Mouse (Mus musculus) megakaryocyte progenitor cell, adult 5-6 weeks (primary cell): Measurements from ENCODE around the gene Lce1k. TPM values are rescaled to one million over a fixed set of nuclear protein-coding genes. Genes with fewer than 3 reads are reported as not detected.
"Not testable (repeated sequence)": the region's sequence is repeated elsewhere in the genome, so short reads cannot be mapped to it uniquely, and the experiment has no call there.

Experiments used
- ATAC-seq: replicated peaks from 2 replicates; pipeline ENCODE4 v1.8.0; 2016; ENCODE audit warnings: mild to moderate bottlenecking, moderate TSS enrichment, inconsistent platforms; ENCODE audit not compliant: poor library complexity
- total RNA-seq, 2 experiments: library from RNA; stranded (forward) in 1 of 2; stranded (reverse) in 1 of 2; fragments of 157-497, 149-512 nt in 1 of 2; fragments of 200-1000 nt in 1 of 2; gene quantifications; 2 replicates each; pipeline versions ENCODE4 v1.2.3 to v1.2.4; 2015 to 2017

Gene Lce1k
- not detected in 2 replicates for total RNA-seq (2015)
- not detected in 2 replicates for total RNA-seq (2017)

GRCm38 (mm10) chr3:92807791-92808190, at the start of gene Lce1k:
TSS of gene Lce1k (minus strand) at chr3:92807891.
- ATAC-seq, result no peak

GRCm38 (mm10) chr3:92851186-92851585, 43.5 kb upstream of the Lce1k start, which contains the start of gene Lce1l:
TSS of gene Lce1l (minus strand) at chr3:92851286.
- no peak for ATAC-seq

- ATAC-seq, result no peak
Measured at GRCm38 (mm10) chr3:92827108-92827507, 19.4 kb upstream of the Lce1k start, which contains the start of gene Kprp. TSS of gene Kprp (minus strand) at chr3:92827247.

GRCm38 (mm10) chr3:92825808-92826207, 18.1 kb upstream of the Lce1k start:
- no peak for ATAC-seq

- not testable (repeated sequence) for ATAC-seq
Measured at GRCm38 (mm10) chr3:92816036-92816435, 8.3 kb upstream of the Lce1k start.

DNA sequence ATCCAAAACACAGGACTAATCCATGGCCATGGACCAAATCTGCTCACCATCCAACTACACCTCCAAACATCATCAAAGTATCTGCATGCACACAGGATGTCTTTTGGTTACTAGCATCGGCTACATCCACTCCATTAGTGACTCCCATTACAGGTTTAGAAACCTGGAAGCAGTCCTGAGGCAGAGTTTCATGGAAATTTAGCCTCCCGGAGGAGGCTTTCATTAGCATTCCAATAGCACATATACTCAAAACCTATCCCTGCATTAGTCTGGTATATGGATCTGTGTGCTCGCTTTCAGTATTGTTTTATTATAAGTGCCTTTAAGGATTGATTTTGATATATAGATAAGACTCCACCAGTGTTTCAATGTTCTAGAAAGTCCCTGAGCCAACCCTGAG, 7.9 kb upstream of the Lce1k start:
- no peak for ATAC-seq

GRCm38 (mm10) chr3:92790414-92790813, 17.3 kb downstream of the Lce1k start, which contains the start of gene Lce1j:
TSS of gene Lce1j (minus strand) at chr3:92790514.
- ATAC-seq, result no peak

DNA sequence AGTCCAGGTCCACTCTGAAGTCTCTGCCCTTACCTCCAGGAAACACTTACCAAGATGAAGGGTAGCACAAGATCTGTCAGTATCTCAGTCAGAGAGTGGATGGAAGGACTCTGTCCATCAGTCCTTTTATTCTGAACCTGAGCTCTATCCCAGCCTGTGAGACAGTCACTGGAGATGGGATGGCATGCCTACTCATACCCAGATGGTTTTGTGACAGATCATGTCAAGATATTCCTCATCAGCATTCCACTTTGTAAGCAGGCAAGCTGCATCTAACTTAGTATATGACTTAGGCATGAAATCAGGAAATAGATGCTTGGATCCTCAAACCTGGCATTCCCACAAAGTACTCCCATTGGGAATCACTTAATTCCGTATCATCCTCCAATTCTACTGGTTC, 28.9 kb downstream of the Lce1k start, which contains the start of gene Lce1i:
Gene Lce1i (minus strand): TSS at position 101 of the 400 bp plus-strand sequence.
- no peak for ATAC-seq

DNA sequence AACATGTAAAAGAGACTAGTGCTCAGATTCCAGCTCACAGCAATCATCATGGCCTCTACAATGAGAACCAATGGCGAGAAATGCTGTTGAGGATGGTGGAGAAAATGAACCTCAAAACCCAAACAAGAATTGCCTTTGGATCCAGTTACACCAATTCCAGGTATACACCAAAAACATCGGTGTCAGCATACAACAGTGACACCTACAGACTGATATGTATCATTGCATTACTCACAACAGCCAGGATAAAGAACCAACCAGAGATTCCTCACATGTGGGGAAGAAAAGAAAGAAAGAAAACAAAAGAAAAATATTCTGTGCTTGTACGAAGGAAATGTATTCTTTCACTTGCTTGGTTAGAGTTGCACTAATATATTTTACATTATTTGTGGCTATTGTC, 36.1 kb downstream of the Lce1k start:
- ATAC-seq, result no peak

DNA sequence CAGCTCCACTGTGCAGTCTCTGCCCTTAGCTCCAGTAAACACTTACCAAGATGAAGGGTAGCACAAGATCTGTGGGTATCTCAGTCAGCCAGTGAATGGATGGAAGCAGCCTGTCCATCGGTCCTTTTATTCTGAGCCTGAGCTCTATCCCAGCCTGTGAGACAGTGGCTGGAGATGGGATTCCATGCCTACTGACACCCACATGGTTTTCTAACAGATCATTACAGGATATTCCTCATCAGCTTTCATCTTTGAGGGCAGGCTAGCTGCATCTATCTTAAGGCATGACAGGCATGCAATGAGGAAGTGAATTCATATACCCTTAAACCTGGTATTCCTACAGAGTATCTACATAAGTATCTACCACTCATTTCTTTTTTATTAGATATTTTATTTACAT, 42.7 kb downstream of the Lce1k start, which contains the start of gene Lce1h:
Gene Lce1h (minus strand): TSS at position 101 of the 400 bp plus-strand sequence.
- no peak for ATAC-seq

Other genes starting within 250 kb of the Lce1k start
- 0.22 TPM in 1 of 2 replicates, not detected in the other for gene Ivl, start 234.2 kb downstream of the Lce1k start, total RNA-seq (2015)
- gene Ivl, start 234.2 kb downstream of the Lce1k start, total RNA-seq (2017), result 0.27 TPM in 1 of 2 replicates, not detected in the other
- not detected in 2 replicates for gene Smcp, start 218.9 kb downstream of the Lce1k start, total RNA-seq (2015)
- gene Smcp, start 218.9 kb downstream of the Lce1k start, total RNA-seq (2017), result not detected in 2 replicates
- gene 2210017I01Rik, start 200.4 kb downstream of the Lce1k start, total RNA-seq (2015), result not detected in 2 replicates
- not detected in 2 replicates for gene 2210017I01Rik, start 200.4 kb downstream of the Lce1k start, total RNA-seq (2017)
- not detected in 2 replicates for gene Lce6a, start 186.2 kb downstream of the Lce1k start, total RNA-seq (2015)
- not detected in 2 replicates for gene Lce6a, start 186.2 kb downstream of the Lce1k start, total RNA-seq (2017)
- not detected in 2 replicates for gene Lce1a1, start 159.6 kb downstream of the Lce1k start, total RNA-seq (2015)
- not detected in 2 replicates for gene Lce1a1, start 159.6 kb downstream of the Lce1k start, total RNA-seq (2017)
- not detected in 2 replicates for gene Lce1b, start 151.0 kb downstream of the Lce1k start, total RNA-seq (2015)
- not detected in 2 replicates for gene Lce1b, start 151.0 kb downstream of the Lce1k start, total RNA-seq (2017)
- not detected in 2 replicates for gene Lce1a2, start 137.6 kb downstream of the Lce1k start, total RNA-seq (2015)
- gene Lce1a2, start 137.6 kb downstream of the Lce1k start, total RNA-seq (2017), result not detected in 2 replicates
- not detected in 2 replicates for gene Lce1c, start 128.6 kb downstream of the Lce1k start, total RNA-seq (2015)
- gene Lce1c, start 128.6 kb downstream of the Lce1k start, total RNA-seq (2017), result not detected in 2 replicates
- not detected in 2 replicates for gene Lce1d, start 120.7 kb downstream of the Lce1k start, total RNA-seq (2015)
- not detected in 2 replicates for gene Lce1d, start 120.7 kb downstream of the Lce1k start, total RNA-seq (2017)
- gene Lce1e, start 98.8 kb downstream of the Lce1k start, total RNA-seq (2015), result not detected in 2 replicates
- not detected in 2 replicates for gene Lce1e, start 98.8 kb downstream of the Lce1k start, total RNA-seq (2017)
- gene Lce1f, start 87.5 kb downstream of the Lce1k start, total RNA-seq (2015), result not detected in 2 replicates
- not detected in 2 replicates for gene Lce1f, start 87.5 kb downstream of the Lce1k start, total RNA-seq (2017)
- gene Gm38119, start 68.8 kb downstream of the Lce1k start, total RNA-seq (2015), result not detected in 2 replicates
- not detected in 2 replicates for gene Gm38119, start 68.8 kb downstream of the Lce1k start, total RNA-seq (2017)
- not detected in 2 replicates for gene Lce1g, start 55.6 kb downstream of the Lce1k start, total RNA-seq (2015)
- gene Lce1g, start 55.6 kb downstream of the Lce1k start, total RNA-seq (2017), result not detected in 2 replicates
- gene Lce1h, start 42.8 kb downstream of the Lce1k start, total RNA-seq (2015), result not detected in 2 replicates
- not detected in 2 replicates for gene Lce1h, start 42.8 kb downstream of the Lce1k start, total RNA-seq (2017)
- gene Lce1i, start 29.0 kb downstream of the Lce1k start, total RNA-seq (2015), result not detected in 2 replicates
- not detected in 2 replicates for gene Lce1i, start 29.0 kb downstream of the Lce1k start, total RNA-seq (2017)
- gene Lce1j, start 17.4 kb downstream of the Lce1k start, total RNA-seq (2015), result not detected in 2 replicates
- gene Lce1j, start 17.4 kb downstream of the Lce1k start, total RNA-seq (2017), result not detected in 2 replicates
- gene Kprp, start 19.4 kb upstream of the Lce1k start, total RNA-seq (2015), result not detected in 2 replicates
- not detected in 2 replicates for gene Kprp, start 19.4 kb upstream of the Lce1k start, total RNA-seq (2017)
- not detected in 2 replicates for gene Lce1l, start 43.4 kb upstream of the Lce1k start, total RNA-seq (2015)
- gene Lce1l, start 43.4 kb upstream of the Lce1k start, total RNA-seq (2017), result not detected in 2 replicates
- not detected in 2 replicates for gene 2310050C09Rik, start 62.3 kb upstream of the Lce1k start, total RNA-seq (2015)
- not detected in 2 replicates for gene 2310050C09Rik, start 62.3 kb upstream of the Lce1k start, total RNA-seq (2017)
- not detected in 2 replicates for gene Lce3a, start 118.3 kb upstream of the Lce1k start, total RNA-seq (2015)
- gene Lce3a, start 118.3 kb upstream of the Lce1k start, total RNA-seq (2017), result not detected in 2 replicates
- gene Lce3b, start 125.1 kb upstream of the Lce1k start, total RNA-seq (2015), result not detected in 2 replicates
- gene Lce3b, start 125.1 kb upstream of the Lce1k start, total RNA-seq (2017), result not detected in 2 replicates
- not detected in 2 replicates for gene Lce3c, start 136.6 kb upstream of the Lce1k start, total RNA-seq (2015)
- not detected in 2 replicates for gene Lce3c, start 136.6 kb upstream of the Lce1k start, total RNA-seq (2017)
- gene Lce3d, start 149.5 kb upstream of the Lce1k start, total RNA-seq (2015), result not detected in 2 replicates
- gene Lce3d, start 149.5 kb upstream of the Lce1k start, total RNA-seq (2017), result not detected in 2 replicates
- not detected in 2 replicates for gene Lce3e, start 159.2 kb upstream of the Lce1k start, total RNA-seq (2015)
- gene Lce3e, start 159.2 kb upstream of the Lce1k start, total RNA-seq (2017), result not detected in 2 replicates
- not detected in 2 replicates for gene Lce3f, start 184.3 kb upstream of the Lce1k start, total RNA-seq (2015)
- not detected in 2 replicates for gene Lce3f, start 184.3 kb upstream of the Lce1k start, total RNA-seq (2017)
- gene Crct1, start 207.8 kb upstream of the Lce1k start, total RNA-seq (2015), result not detected in 2 replicates
- not detected in 2 replicates for gene Crct1, start 207.8 kb upstream of the Lce1k start, total RNA-seq (2017)
- gene Lce1m, start 211.2 kb upstream of the Lce1k start, total RNA-seq (2015), result not detected in 2 replicates
- gene Lce1m, start 211.2 kb upstream of the Lce1k start, total RNA-seq (2017), result not detected in 2 replicates